Mouse (Mus musculus) adrenal gland, postnatal 10 days (tissue): ENCODE results near the gene Psme2. TPM values are rescaled to one million over a fixed set of nuclear protein-coding genes. Genes with fewer than 3 reads are reported as not detected.

Experiments used
- DNase-seq: peaks from one replicate; pipeline ENCODE4 v3.0.0; 2021; ENCODE audit warnings: mixed read lengths
- total RNA-seq, 2 experiments: library from RNA; stranded (reverse); gene quantifications; 2 replicates each; pipeline ENCODE4 v1.2.3; 2021

Psme2 gene
- total RNA-seq, 2 experiments from 2014 or later = 349 to 362 TPM

- DNase-seq = no peak
Observed at GRCm38 (mm10) chr14:55596036-55596690, 5.2 kb upstream of the Psme2 start.

- DNase-seq = no peak
Observed at GRCm38 (mm10) chr14:55592226-55592625, 1.3 kb upstream of the Psme2 start.

DNA sequence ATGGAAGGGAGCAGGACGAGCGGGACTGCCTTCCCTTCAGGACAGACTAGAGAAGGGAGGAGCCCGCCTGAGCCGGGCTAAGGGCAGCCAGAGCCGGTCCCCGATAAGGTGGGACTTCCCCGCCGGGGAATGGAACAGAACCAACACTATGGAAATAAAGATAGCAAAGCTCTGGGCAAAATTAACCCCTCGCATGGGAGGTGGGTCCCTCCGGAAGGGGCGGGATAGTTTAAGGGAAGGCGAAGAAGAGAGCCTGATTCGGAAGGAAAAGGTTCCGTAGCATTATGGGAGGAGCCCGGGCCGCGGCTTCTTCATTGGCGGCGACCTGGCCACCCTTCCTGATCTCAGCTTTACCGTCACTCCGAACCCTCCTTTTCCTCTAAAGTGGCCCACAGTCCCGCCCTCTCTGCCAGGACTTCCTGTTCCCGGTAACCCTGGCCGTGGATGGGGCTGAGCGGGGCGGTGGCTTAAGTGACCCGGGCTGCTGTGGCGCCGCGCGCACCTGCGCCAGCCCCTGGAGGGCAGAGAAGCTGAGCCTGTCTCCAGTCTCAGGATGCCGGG, 498 bp upstream of the Psme2 start, which contains the start of gene Rnf31:
Gene Rnf31, plus strand, starts transcription at position 378 of the 561 bp plus-strand sequence.
- DNase-seq = peak; percentile 96

GRCm38 (mm10) chr14:55589771-55590448, 1.0 kb downstream of the Psme2 start:
- no peak for DNase-seq

GRCm38 (mm10) chr14:55589271-55589670, 1.6 kb downstream of the Psme2 start:
- DNase-seq = no peak

DNA sequence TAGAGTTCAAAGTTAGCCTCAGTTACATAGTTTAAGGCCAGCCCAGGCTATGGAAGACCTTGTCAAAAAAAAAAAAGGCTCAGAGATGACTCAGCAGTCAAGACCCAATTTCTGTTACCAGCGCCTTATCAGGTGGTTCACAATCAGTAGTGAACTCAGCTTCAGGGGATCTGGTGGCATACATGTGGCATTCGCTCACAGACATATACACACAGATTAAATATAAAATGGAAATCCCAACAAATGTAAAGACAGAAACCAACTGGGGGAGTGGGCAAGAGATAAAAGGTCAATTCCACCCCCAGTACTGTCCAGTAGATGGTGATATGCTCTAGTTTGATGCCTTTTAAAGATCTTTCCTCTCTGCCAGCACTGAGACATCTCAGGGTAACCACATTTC, 4.8 kb downstream of the Psme2 start:
- no peak for DNase-seq

DNA sequence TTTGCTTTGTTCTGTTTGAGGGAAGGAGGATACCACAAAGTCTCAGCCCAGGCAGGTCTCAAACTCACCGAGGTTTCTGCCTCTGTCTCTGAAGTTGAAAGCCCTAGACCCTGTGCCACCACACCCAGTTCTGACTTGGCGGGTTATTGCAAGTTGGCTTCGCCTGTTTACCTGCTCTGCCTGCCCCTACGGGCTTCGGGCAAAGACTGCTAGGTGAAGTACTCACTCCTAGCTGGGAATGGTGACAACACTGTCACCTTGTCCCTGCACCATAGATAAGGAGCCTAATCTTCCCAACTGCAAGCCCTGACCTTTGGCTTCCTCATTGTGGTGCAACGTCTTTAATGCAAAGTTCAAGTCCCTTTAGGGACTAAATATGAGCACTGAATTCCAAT, 5.3 kb downstream of the Psme2 start:
- DNase-seq = peak; percentile 32

GRCm38 (mm10) chr14:55584702-55585565, 6.0 kb downstream of the Psme2 start, which contains the start of gene Emc9:
Gene Emc9 (minus strand): TSS chr14:55585302.
- DNase-seq = peak; percentile 91

DNA sequence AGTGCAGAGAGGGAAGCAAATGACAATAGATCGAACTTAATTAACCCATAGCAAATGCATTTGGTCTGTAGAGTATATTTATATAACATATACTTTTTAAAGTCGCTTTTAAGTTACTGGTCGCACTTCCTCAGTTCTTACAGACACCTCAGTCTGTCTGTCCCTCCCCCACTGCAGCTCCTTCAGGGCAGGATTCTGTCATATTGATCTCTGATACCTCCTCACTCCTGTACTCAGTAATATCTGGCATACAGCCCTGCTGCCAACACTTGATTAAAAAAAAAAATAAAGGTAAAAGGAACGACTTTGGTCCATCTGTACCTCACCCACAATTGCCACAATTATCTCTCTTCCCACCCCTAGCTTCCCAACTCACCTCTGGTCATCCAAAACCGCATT, 6.6 kb downstream of the Psme2 start:
- DNase-seq = no peak

DNA sequence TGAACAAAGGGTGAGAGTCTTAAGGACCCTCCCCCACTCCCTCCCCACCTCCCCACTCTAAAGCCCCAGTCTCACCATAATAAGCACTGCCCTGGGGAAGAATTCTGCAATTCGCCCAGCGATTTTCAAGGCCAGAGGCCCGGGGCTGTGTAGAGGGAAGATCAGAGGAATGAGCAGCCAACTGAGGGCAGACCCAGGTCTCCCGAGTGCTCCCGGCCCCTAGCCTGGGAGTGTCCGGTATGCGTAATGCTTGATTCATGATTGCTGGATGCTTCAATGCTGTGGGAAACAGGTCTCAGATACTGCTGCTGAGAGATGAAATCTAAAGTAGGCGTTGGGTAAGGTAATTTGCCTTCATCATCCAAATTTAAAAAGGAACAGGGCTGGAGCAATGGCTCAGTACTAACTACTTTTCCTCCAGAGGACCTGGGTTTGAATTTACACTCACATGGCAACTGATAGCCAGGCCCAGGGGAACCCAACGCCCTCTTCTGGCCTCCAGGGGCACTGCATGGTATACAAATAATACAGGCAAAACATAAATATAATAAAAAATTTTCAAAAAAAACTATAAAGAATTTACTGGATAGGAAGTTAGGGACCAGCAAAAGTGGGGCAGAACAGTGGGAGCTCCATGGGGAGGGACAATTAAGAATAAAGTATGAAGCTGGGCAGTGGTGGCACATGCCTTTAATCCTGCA, 8.8 kb downstream of the Psme2 start:
- DNase-seq = no peak

- DNase-seq = no peak
Observed at GRCm38 (mm10) chr14:55580731-55581130, 10.2 kb downstream of the Psme2 start.

DNA sequence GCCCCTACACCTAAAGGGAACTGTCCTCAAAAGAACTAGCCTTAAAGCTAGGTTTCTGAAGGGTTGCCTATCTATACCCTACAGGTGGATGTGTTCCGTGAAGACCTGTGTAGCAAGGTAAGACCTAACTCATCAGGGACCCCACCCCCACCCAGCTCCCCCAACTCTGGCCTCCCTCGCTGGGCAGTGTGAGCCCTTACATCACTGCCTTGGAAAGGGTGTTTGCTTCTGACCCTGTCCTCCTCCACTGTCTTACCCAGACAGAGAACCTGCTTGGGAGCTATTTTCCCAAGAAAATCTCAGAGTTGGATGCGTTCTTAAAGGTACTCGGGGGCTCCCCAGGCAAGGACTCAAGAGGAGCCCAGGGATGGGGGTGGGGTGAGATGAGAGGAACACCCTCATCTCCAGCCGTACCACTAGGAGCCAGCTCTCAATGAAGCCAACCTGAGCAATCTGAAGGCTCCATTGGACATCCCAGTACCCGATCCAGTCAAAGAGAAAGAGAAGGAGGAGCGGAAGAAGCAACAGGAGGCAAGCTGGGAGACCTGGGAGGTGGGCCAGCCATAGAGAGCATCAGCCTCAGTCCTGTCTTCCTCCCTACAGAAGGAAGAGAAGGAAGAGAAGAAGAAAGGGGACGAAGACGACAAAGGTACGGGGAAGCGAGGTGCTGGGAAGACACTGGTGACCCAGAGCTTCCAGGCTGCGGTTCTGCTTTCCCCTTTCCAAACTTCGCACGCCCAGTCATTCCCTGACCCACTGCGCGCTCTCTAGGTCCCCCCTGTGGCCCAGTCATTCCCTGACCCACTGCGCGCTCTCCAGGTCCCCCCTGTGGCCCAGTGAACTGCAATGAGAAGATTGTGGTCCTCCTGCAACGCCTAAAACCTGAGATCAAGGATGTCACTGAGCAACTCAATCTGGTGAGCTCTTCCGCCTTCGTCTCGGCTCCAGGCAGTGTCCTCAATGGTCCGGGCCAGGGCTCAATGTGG, 11.1 kb downstream of the Psme2 start:
- DNase-seq = no peak

DNA sequence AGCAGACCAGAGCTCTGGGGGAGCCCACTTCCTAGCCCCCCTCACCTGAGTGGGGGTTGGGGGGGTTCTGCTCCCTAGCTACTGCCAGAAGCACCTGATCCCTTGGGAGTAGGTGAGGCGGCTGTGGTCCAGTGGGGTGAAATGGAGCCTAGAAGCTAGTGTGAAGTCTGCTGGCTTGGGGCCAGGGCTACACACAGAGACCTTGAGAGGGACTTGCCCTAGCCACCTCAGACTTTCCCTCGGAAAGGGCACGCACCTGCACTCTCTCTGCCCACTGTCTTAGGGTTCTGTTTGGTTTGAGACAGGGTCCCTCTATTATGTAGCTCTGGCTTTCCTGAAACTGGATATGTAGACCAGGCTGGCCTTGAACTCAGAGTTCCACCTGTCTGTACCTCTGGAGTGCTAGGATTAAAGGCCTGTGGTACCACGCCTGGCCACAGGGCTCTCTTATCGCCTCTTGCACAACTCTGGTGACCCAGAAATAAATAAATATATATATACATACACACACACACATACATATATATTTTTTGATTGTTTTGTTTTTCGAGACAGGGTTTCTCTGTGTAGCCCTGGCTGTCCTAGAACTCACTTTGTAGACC, 12.1 kb downstream of the Psme2 start:
- peak; percentile 85 for DNase-seq

DNA sequence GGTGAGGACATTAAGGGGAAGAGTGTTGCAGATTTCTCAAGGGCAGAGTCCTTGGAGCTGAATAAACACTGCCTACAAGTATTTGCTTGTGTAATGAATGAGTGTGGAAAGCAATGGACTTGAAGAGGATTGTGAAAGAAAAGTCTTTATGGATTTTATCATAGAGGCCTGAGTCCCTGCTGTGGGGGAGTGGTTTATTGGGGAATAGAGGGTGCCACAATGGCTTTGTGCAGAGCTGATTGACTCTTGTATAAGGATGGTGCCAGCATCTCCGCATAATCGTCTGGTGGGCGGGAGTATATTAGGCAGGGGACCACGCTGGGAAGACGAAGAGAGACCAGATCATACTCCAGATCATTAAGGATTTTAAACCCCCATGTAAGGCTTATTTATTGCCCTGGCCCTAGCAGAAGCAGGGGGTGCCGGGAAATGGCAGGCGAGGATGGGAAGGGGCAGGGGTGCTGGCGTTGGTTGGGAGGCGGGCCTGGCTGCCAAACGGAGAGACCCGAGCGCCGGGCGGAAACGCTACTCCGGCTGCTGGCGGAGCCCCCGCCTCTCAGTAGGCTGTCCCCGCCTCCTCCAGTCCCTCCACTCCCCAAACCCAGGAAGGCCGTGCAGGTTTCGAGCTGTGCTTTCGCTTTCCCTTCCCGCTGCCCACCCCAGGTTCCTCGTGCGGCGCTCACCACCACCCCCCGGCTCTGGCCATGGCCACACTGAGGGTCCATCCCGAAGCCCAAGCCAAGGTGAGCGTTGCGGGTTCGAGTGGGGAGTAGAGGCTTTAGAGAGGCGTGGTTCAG, 12.8 kb downstream of the Psme2 start, which contains the start of gene Psme1:
Gene Psme1, plus strand, starts transcription at position 253 of the 797 bp plus-strand sequence.
- DNase-seq = peak; percentile 89

GRCm38 (mm10) chr14:55576376-55576775, 14.5 kb downstream of the Psme2 start:
- no peak for DNase-seq

DNA sequence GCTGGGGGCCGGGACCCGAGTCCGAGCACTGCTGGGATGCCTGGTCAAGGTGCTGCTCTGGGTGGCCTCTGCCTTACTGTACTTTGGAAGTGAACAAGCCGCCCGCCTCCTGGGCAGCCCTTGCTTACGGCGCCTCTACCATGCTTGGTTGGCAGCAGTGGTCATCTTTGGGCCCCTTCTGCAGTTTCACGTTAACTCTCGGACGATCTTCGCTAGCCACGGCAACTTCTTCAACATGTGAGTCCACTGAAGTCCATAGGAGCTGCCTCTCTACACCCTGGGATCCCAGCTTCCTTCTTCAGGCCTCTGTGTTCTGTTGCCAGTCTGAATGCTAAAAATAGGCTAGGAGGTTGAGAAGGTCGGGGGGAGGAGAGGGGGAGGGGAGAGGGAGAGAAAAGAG, 15.2 kb downstream of the Psme2 start:
- no peak for DNase-seq

- no peak for DNase-seq
Observed at GRCm38 (mm10) chr14:55575302-55575701, 15.6 kb downstream of the Psme2 start, which contains the start of gene Fitm1. Gene Fitm1 (plus strand): TSS chr14:55575617.

DNA sequence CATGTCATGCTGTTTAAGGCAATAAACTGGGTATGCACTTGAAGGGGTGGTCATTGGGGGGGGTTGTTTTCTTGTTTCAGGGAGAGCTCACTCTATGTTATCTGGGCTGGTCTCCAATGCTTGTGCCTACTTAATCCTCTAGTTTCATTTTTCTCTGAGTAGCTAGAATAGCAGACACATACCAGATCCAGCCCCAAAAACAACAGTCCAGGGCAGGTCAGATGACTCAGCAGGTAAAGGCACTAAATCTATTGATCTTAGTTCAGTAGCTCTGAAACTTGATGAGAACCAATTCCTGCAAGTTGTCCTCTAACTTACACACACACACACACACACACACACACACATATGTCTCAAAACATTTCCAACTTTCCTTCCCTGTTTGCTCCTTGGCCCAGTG, 19.2 kb downstream of the Psme2 start:
- DNase-seq = no peak

DNA sequence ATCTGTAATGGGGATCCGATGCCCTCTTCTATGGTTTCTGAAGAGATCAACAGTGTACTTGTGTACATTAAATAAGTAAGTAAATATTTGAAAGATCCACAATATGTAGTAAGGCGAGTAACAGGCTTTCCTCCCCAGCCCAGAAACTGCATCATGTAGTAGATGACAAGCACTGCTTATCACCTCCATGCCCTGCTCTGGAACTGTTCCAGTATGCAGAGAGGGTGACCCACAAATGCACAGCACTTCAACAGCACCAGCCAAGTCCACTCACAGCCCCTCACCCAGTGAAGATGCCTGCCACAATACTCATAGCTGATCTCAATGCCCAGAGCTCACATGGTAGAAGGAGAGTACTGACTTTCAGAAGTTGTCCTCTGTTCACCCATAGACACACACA, 20.3 kb downstream of the Psme2 start:
- no peak for DNase-seq
